Mouse (Mus musculus) testis, adult 2 months (tissue): ENCODE data around the gene Slc41a1.

Experiments
- CTCF ChIP-seq: fragments of 200-500 bp; IDR thresholded peaks from 2 replicates; pipeline ENCODE4 v1.5.1; 2012; ENCODE audit warnings: low read depth, mild to moderate bottlenecking, inconsistent platforms, low read length, moderate library complexity; ENCODE audit not compliant: control insufficient read depth, insufficient read depth, insufficient replicate concordance
- POLR2A ChIP-seq: fragments of 200-500 bp; IDR thresholded peaks from 2 replicates; pipeline ENCODE4 v1.6.1; 2012; ENCODE audit warnings: low read depth, mild to moderate bottlenecking, inconsistent platforms, low read length, moderate library complexity; ENCODE audit not compliant: control insufficient read depth

- TF ChIP-seq POLR2A (no peak), CTCF (no peak)
Measured at GRCm38 (mm10) chr1:131842221-131842620, 14.9 kb downstream of the Slc41a1 start.
